Mouse (Mus musculus) adrenal gland, adult 2 months (tissue): ENCODE measurements around the gene Tcp11l2. TPM values are rescaled to one million over a fixed set of nuclear protein-coding genes. Genes with fewer than 3 reads are reported as not detected.
A peak's percentile ranks its signal among the peaks of the same experiment; 100 is the strongest.

Source experiments
- DNase-seq: peaks from one replicate; pipeline ENCODE4 v3.0.0; 2021
- long read RNA-seq: library from polyadenylated mRNA; stranded (forward); transcript quantifications from one replicate; pipeline ENCODE4 v2.0.0, GENCODE M21; 2021
- polyA plus RNA-seq: library from polyadenylated mRNA; depleted of rRNA; stranded (reverse); fragments of >200 nt; gene quantifications from 2 replicates; pipeline ENCODE4 v1.2.3, GENCODE M21; 2012; rRNA removed
- total RNA-seq, 2 experiments: library from RNA; stranded (reverse); gene quantifications; 2 replicates each; pipeline ENCODE4 v1.2.3; 2021

The Tcp11l2 gene
- total RNA-seq = 10 to 100 TPM; 35.0 to 41.7 TPM
- polyA plus RNA-seq = 35.9 and 48.1 TPM in 2 replicates
- long read RNA-seq, transcript Tcp11l2-201 (10 exons, 2,725 nt) = major isoform, 13 of 17 reads
- long read RNA-seq, partial matches to known transcripts = 2 of 17 reads
- long read RNA-seq, other reads (novel, unspliced or antisense) = 2 of 17 reads

DNA sequence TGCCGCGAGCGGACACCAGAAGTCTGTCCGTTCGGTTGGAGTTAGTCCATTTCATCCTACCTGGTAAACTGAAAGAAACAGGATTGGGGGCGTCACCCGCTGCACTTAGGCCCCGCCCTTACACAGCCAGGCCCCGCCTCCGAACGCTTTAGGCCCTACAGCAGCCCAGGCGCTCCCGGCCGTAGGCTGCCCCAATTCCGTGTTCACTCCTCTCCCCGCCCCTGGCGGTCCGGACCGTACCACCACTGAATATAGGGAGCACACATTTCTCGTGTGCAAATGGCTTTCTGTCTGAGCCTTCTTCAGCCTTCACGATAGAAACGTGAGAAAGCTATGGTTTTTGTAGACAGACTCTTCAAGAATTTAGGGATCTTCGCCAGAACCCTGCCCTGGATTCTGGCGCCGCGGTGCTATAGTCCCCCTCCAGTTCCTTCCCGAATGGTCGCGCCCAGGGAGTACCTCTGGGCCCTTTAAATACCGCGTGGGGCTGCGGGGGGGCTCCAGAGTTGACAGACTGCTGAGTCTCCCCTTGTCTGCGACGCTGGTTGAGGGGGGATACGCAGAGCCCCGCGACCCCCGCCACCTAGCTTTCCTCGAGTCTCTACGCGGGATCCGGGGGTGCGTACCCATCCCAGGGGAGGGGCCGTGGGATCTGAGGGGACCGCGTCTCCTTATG lies at the start of gene Tcp11l2:
TSS of gene Tcp11l2 (plus strand) at position 232 of the 676 bp plus-strand sequence.
- DNase-seq = peak; percentile 96

DNA sequence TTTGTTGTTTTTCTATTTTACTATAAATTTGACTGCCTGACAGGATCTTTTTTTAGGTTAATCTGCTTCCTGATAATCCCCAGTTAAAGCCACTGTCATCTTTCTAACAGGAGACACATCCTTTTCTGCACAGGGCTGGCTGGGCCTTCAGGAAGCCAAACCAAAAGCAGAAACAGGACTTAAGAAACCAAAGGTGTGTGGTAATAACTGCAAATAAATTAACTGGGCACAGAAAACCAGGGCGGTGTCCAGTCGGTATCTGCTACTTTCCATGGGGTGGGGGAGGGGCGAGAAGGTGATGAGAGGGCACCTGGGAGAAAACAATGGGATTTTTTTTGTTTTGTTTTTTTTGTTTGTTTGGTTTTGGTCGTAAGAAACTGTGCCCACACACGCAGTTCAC lies 49.4 kb upstream of the Tcp11l2 start:
- no peak for DNase-seq

DNA sequence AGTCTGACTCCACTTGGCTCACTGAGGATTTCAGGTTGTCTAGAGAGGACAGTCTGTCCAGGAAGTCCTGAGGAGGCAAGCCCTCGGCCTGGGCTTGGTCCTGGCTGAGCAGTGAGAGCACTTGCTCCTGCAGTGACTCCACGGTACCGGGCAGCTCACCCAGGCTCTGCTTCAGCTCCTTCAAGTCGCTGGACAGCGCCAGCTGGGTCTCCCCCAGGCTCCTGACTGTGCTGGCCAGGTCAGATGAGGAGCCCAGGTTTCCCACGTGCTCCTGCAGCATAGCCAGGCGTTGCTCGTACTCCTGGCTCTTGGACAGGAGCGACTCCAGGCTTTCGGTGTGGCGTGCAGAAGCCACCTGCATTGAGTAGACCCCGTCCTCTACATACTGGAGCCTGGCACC lies 48.8 kb upstream of the Tcp11l2 start:
- no peak for DNase-seq

DNA sequence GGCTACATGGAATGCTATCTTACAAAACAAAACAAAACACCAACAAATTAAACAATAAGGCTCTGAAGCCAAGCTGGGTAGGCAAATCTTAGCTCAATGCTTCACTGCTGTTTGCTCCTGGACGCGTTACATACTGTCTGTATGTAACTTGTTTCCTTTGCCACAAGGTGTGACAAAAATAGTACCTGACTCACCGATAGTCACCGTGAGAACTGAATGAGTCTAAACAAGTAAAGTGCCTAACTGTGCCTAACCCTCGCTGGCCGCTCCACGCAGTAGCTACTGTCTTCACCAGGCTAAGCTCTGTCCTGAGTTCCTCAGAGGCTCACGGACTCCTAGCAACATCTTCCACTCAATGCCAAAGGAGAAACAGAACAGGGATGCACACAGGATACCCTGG lies 46.0 kb upstream of the Tcp11l2 start:
- no peak for DNase-seq

DNA sequence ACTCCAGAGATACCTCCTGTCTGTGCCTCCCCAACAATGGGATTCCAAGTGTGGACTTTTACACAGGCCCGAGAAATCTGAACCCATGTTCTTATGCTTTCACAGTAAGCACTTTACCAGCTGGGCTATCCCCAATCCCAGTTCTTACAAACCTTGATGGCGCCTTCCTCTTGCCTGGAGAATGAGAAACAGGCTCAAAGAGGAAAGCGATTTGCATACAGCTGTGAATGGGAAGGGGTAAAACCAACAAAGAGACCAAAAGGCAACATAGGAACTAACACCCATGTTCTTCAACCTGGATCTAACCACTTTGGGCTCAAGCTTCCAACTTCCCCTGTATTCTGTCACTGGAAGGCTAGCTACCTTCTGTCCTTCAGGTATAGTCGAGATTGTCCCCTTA lies 44.9 kb upstream of the Tcp11l2 start:
- no peak for DNase-seq

DNA sequence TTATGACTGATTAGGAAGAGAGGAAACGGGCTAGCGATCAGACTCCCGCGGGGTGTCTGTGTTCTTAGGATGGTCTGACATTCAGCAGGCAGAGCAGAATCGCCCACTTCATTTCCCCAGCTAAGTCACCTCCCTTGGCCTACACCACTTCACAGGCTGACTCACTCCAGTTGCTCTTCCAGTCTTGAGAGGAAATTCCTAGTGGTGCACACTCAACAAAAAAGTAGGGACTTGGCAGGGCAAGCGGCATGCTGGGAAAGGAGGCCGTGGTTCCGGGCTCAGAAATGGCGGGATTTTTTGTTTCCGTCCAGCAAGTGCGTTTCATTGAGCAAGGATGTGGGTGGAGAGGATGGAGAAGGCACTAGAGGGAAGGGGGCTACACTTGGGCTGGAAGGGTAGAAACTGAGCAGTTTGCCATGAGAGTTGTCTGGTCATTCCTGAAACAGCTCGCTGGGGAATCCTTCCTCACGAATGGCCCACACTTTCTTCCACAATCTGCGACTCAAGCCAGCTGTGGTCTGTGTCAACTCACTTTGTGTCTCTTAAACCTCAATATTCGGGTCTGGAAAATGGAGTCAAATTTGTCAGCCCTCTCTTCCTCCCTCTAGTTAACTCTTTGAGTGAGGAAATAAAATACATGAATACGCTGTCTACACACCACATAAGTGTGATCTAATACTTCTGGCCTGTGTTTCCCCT lies 44.1 kb upstream of the Tcp11l2 start:
- peak; percentile 67 for DNase-seq

DNA sequence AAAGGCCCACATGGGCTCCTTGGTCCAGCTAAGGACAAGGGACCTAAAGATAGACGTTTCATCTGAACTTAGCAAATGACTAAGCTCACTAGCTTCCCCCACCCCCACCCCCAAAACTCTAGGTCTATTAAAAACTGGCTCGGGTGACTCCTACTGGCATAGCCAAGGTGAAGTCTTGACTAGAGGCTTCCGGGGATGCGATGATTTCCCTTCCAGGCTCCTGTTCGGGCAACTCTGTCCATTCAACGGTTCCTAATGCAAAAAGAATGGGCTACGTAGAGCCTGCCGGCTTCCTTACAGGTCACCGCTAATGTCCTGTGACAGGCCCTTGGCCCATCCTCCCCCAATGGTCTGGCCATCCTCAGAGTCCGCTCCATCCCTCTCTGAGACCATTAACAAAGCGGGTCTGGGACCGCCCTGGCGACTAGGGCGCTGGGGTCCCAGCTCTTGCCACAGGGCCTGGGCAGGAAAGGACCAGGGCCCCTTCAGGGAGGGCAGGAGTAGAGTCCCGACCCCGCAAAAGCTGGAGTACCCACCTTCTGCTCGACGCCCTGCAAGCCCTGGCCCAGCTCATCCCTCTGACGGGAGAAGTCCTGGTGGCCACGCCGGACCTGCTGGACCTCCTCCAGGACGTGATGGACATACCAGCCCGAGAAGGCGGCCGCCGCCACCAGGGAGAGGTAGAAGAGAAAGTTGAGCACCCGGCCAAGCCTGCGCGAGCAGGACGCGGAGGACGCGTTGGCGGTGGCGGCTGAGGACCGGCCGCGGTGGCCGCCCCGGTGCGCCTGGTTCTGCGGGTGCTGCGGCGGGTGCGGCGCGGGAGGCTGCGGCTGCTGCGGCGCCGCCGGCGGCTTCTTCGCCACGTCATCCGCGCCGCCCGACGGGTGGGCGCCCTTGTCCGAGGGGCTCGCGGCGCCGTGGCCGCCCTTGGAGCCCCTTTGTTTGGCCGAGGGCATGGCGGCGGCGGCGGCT lies 43.2 kb upstream of the Tcp11l2 start:
- DNase-seq = peak; percentile 77

DNA sequence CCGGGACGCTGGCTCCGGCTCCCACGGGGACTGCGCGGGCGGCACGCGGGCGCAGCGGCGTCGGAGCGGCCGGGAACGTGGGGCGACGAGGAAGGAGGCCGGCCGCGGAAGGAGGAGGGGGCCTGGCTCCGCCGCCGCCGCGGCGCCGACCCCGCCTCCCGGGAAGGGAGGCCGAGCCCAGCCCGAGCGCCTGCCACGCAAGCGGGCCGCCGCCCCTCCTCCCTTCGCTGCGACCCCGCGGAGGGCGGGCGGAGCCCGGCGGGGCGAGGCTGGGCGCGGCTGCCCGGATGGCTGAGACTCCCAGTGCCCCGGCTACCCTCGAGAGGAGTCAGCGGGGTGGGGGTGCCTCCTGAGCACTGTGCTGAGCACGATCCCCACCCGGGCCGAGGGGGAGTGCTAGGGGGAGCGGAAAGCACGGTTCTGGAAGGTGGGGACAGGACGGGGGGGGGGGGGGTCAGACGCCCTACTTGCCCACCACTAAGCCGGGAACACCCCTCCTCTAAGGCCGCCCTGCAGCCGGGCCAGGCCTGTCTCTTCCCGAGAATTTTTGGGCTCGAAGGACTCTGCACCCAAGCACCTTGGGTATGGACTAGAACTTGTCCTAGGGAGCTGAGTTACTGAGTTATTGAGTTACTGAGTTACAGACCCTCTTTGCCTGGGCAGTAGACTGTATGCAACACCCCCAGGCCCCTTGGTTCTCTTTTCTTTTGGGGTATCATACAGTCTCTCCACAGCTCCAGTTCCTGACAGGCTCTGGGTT lies 42.3 kb upstream of the Tcp11l2 start, which contains the start of gene Ckap4:
TSS of gene Ckap4 (minus strand) at position 151 of the 760 bp plus-strand sequence.
- peak; percentile 86 for DNase-seq

DNA sequence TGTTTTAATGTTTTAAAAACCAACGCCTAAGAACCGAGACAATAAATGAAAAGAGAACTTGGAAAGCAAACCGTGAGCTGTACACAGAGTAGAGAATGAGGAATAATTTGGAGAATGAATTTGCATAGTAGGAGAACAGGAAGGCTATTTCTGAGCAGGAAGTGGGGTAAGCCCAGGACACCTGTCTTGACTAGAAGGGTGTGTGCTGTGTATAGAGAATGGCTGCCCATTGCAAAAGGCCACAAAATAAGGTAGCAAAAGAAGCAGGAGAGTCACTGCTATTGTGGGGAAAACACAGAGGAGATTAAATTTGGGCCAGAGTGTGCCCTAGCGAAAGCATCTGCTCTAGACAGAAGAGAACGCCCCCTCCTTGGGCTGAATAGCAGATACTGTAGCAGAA lies 41.0 kb upstream of the Tcp11l2 start:
- DNase-seq = no peak

DNA sequence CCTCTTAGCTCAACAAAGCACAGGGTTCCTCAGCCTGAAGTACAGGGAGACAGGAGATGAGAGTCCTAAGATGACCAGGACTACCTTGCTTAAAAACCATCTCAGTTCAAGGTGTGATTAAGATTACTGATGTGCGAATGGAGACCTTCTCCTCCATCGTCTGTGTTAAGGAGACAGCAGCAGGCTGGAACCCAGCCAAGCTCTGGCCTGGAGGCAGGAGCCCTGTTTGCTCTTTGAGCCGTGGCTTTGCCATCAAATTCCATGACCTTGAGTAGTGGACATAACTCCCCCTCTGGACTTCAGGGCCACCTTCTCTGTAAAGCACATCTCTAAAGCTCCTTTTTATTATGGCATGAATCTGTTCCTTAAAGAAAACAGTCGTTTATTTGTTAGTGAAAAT lies 40.6 kb upstream of the Tcp11l2 start:
- DNase-seq = peak; percentile 42

DNA sequence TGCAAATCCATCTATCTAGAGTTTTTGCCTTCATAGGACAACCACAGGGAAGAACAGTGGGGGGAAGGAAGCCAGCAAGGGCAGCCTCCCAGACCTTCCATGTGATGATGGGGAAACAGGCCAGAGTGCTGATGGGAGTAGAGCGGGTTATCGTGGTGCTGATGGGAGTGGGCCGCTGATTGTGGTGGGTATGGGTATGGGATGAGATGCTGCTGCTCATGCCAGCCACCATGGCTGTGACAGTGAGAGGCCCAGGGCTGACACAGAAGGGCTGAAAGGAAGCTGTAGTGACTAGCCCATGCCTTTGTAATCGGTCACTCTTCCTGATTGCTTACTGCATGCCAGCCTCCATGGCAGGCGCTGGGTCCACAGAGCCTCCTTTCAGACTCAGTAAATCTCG lies 36.8 kb upstream of the Tcp11l2 start:
- no peak for DNase-seq

DNA sequence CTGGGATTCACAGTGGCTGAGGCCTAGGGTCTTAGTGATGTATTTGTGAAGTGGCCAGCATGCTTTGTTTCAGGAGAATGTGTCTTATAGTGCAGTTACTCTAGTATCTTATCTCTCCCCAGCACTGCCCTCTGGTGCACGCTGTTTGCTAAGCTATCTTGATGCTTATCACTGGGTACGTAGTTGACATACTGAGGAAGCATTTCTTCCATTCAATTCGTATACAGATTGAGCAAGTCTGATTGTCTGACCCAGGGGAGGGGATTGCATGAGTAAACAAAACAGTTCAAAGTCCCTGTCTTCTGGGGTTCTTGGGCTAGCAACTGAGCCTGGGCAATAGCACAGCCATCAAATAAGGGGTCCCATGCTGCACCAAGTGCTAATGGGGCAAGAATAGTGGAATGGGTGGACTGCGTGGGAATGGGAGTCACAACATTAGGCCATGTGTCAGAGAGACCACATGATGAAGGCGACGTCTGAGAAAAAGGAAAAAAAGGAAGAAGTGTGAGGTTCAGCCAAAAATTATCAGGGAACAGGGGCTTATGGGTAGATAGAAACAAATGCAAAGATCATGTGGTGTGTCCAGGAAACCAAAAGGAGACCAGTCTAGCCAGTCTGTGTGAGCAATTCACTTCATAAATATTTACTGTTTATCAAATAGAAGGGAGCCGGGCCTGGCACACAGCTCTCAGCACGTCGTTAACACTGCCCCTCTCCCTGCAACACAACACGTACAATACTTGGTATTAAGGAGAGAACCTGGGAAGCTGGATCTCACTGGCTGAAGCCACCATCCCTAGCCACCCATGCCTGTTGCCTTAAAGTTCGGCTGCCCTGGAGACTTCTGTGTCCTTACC lies 33.4 kb upstream of the Tcp11l2 start:
- DNase-seq = no peak

DNA sequence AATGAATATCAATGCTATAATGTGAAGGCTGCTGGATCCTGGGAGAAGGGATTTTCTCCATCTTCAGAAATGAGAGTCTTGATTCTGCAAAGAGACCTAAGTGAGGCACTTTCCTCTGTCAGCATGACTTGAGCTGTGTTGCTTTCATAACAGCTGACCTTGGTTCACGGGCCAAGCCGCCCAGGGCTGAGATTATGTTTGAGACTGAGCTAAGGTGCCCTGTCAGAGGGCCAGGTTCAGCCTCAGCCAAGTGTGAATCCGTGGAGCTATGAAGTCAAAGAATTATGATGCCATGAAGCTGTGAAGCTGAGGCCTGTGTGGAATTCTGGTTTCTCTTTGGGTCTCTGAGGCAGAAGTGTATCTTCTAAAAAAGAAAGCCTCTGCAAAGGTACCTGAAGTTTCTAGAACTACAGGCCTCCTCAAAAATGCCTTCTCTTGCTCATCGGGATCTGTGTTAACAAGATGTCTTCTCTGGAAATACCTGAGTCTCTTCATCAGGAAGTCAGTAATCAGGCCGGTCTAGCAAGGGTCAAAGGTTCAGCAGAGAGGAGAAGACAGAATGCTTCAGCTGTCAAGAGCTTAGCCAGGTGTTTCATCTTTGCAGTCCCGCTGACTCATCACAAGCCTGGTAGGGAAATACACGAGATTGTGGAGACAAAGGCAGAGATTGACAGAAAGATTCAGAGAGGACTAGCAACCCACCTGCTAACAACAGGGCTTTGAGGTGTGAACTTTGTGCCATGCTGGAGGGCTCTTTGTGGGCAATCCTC lies 31.4 kb upstream of the Tcp11l2 start:
- DNase-seq = peak; percentile 74

DNA sequence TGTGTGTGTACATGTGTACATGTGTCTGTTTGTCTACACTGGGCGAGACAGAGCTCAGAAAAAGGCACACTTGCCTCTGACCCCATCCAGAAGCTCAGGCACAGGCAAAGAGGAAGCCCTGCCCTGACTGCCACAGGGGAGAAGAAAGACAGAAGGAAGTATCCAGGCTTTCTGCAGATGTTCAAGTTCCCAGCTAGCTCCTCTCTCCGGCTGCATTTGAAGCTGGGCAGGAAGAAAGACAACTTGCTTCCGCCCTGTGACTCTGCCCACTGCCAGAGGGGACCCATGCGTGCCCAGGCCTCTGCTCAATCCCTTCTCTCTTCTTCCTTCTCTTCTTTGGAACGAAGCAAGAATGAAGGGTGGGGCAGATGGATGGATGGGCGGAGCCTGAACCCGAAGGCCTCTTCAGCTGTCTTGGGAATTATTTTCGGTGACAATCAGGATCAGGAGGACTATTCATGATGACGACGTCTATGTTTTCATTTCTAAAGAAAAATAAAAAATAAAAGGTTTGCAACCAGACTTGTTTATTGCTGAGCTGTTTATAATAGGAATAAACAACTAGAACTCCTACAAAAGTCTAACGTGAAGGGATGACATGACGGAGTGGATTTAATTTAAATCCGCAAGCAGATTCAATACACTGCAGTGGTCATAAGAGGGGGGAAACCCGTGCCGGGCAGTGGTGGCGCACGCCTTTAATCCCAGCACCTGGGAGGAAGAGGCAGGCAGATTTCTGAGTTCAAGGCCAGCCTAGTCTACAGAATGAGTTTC lies 27.1 kb upstream of the Tcp11l2 start:
- no peak for DNase-seq

DNA sequence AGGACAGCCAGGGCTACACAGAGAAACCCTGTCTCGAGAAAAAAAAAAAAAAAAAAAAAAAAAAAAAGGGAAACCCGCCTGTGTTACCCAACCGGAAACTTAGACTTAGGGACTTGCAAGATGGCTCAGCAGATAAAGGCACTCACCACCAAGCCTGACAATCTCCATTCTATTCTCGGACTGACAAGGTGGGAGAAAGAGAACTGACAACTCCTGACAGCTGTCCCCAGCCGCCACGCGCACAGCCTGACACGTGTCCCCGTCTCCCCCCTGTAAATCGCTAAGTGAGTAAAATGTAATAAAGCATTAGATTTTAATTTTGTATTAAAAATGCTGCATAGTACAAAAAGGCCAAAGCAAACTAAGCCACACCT lies 26.5 kb upstream of the Tcp11l2 start:
- no peak for DNase-seq

DNA sequence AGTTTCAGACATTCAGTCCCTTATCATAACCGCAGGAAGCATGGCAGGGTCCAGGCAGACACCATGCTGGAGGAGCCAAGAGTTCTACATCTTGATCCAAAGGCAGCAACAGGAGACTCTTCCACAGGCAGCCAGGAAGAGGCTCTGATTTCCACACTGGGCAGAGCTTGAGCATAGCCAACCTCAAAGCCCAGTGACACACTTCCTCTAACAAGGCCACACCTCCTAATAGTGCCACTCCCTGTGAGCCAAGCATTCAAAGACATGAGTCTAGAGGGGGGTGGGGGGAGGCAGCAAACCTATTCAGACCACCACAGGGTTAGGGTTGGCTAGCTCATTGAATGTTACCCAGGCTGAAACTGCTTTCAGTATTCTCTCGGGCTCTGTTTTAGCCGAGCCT lies 24.6 kb upstream of the Tcp11l2 start:
- DNase-seq = no peak

DNA sequence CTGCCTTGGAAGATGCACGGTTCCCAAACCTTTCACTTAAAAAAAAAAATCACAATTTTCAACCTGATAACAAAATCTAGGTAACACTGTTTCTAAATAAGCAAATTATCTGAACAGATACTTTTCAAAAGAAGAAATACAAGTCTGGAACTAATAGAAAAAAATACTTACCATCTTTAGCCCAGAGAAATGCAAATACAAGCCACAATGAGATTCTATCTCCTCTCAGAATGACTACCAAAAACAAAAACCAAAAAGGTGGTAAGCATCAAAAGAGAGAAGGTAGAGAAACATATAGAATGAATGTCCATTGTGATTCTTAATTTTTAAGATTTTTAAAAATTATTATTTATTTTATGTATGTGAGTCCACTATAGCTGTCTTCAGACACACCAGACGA lies 23.9 kb upstream of the Tcp11l2 start:
- DNase-seq = no peak

DNA sequence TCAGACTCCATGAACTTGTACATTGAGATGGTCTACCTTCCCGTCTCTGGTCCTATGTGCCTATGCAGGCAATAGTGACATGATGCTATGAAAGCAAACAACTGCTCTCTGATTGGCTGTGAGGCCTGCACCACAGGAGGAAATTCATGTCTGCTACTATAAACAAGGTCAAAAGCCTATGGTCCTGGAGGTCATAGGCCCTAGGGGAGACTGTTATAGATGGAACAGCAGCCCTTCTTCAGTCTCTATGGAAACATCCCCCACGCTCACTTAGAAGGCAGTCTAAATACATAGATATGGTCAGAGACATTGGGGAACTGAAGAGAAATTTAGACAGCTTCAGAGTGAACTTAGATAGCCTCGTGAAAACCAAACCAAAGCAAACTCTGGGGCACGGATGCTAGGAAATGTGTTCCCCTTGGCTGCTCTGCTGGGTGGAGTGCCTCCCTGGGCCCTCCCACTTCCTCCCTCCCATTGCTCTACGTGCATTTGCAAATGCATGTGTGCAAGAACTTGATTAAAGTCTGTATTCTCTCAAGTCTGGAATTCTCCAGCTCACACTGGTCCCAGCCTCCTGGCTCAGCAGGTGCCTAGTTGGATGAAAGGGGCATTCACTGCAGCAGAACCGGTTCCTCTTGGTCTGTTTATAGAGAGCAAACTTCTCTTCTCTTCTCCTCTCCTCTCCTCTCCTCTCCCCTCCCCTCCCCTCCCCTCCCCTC lies 22.0 kb upstream of the Tcp11l2 start:
- DNase-seq = no peak
